Mouse (Mus musculus): ENCODE data around the gene Spg7.

Gene Spg7

DNA sequence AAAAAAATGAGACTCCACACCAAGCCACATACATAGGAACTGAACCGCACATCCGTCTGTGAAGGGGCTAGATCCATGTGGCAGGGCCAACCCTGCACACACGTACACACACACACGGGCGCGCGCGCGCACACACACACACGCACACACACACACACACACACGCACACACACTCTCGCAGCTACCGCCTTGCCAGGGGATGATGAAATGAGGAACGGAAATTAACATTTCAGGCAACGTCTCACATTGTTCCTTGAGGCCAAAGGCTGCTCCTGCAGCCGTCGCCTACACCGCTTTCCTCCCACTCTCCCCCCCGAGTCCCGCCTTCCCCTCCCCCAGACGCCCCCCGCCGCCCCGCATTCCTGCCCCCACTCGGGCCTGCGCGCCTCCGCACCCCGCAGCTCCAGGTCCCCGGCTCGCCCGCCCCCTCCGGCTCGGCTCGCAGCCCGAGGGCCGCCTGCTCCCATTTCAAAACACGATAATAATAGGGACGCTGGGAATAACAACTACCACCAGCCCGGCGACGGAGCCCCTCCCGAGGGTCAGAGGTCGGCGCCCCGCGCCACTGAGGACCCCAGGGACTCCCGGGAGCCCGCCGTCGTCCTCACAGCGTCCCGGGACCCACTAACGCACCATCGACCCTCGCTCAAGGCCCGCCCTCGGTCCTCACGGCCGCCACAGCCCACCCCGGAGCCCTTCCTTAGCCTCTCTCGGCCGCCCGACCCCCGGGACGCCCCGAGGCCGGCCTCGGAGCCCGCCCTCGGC, 21.6 kb upstream of the Spg7 start:
- in situ Hi-C loops (cut with MboI): loop anchor here (25.0 kb wide), 1 partner anchor 129 kb away; no protein-coding TSS in a partner anchor

DNA sequence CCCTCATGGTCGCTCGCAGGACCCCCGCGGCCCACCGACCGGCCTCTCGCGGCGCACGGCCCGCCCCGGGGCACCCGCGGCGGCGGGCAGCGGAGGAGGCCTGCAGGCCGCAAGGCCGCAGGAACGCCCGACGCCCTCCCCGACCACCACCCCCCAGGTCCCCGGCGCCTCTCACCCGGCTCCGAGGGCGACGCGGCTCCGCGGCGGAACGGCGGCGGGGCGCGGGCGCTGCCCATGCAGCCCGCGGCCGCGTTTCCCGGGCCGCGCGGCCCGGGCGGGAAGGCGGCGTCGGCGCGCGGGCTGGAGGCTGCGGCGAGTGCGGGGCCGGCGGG, 21.0 kb upstream of the Spg7 start:
- in situ Hi-C loops (cut with MboI): loop anchor here (25.0 kb wide), 1 partner anchor 129 kb away; no protein-coding TSS in a partner anchor

DNA sequence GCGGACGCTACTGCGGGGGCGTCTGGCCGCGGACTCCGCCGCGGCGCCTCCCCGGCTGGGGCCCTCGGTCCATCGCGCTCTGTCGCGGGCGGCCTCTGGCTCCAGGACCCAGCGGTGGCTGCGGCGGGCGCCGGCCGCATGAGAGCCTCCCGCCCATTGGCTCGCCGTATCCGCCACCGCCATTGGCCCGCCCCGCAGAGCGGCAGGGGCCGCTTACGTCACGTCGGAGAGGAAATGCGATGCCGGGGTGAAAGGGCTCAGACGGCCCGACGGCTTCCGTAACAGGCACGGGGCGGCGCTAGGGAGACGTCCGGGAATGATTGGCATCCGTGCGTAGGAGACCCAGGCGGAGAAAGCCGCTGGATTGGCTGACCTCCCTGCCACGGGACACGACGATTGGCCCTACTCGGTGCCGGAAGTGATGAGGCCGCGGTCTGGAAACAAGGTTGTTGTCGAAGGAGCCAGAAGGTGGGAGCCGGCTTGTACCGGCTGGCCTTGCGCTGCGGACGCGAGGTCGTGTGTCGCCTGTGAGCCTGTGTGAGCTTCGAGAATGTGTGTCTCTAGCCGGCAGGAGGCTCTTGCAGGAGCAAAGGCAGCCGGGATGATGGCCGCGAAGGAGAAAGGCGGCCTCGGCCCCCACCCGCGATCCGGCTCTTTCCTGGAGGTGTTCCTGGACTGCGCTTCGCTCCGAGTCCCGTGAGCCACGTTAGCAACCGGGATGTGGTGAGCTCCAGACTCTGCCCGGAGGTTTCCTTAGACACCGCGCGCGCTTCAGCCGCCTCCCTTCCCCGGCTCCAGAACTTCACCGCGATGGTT, 20.4 kb upstream of the Spg7 start, which contains the start of gene Ankrd11:
Gene Ankrd11, minus strand, starts transcription at position 120 of the 816 bp plus-strand sequence.
- in situ Hi-C loops (cut with MboI): loop anchor here (25.0 kb wide), 1 partner anchor 130 kb away; no protein-coding TSS in a partner anchor

DNA sequence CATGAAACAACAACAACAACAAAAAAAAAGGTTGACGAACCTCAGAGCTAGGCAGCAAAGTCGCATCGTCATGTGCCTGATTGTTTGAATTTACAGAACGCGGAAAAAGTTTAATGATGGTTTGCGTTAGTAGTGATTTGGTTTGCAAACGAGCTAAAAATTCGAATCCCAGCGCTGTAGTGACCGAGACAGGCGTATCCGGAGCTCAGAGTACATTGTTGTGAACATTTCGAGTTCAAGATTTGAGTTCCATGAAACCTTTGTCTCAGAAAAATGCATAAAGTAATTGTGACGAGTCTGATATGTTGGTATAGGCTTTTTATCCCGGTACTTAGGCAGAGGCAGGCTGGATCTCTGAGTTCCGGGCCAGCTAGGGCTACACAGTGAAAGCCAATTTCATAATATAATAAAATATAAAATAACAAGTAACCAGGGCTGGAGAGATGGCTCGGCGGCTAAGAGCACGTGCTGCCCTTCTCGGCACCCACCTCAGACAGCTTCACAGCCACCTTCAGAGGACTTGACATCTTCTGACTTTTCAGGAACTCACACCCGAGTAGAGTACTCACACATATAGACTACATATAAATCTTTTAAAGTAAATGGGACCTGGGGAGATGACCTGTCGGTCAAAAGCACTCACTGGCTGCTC, 19.6 kb upstream of the Spg7 start:
- in situ Hi-C loops (cut with MboI): loop anchor here (25.0 kb wide), 1 partner anchor 131 kb away; no protein-coding TSS in a partner anchor

DNA sequence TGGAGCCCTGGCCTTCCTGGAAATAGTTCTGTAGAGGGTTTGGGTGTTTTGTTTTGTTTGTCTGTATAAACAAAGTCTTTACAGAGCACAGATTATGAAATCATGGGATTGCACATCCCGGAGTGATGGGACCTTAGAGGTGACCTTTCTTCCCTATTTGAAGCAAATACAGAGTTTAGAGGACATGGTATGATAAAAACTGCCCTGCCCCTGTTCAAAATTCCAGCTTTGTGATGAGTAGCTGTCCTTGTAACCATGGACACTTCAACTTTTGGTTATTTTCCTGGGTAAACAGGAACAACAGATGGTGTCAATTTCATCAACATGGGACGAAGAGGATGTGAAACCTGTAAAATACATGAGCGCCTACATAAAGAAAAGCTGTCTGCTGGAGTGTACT, 18.8 kb upstream of the Spg7 start:
- in situ Hi-C loops (cut with MboI): loop anchor here (25.0 kb wide), 1 partner anchor 132 kb away; no protein-coding TSS in a partner anchor

DNA sequence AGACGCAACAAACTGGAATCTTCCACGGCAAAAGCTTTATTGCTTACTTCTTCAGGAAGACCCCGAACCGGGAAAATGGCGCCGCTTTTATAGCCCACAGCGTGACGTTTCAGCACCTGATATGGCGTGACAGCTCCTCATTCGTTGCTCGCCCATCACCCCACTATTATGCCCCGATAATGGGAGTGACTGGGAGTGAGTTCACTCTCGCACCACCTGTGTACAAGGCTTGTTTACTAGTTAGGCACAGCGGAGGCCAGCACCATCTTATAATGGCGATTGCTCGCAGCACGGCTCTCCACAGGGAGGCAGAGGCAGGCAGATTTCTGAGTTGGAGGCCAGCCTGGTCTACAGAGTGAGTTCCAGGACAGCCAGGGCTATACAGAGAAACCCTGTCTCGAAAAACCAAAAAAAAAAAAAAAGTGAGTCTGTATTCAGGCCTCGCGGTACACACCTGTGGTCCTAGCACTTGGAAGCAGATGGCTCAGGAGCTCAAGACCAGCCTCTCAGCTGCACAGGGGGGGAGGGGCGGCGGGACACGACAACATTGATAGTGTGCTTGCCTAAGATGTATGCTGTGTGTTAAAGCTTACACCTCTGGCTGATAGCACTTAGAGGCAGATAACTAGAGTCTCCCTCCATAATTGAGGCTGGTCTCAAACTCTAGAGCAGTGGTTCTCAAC, 17.9 kb upstream of the Spg7 start:
- in situ Hi-C loops (cut with MboI): loop anchor here (25.0 kb wide), 1 partner anchor 133 kb away; no protein-coding TSS in a partner anchor

DNA sequence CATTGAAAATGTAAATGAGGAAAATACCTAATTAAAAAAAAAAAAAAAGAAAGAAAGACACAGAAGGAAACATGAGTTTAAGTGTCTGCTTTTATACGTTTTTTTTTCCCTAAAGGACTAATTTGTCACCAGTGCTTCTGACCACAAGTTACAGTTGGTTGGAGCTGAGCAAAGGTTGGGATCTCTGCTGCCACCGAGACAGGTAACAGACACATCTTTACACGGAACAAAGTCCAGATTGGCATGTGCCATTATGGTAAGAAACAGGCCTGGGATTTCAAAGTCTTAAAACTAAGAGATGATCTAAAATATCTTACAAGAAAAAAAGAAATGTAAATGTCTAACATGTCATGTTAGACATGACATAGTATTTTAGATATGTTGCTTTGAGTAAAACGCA, 16.0 kb upstream of the Spg7 start:
- in situ Hi-C loops (cut with MboI): loop anchor here (25.0 kb wide), 1 partner anchor 134 kb away; no protein-coding TSS in a partner anchor

DNA sequence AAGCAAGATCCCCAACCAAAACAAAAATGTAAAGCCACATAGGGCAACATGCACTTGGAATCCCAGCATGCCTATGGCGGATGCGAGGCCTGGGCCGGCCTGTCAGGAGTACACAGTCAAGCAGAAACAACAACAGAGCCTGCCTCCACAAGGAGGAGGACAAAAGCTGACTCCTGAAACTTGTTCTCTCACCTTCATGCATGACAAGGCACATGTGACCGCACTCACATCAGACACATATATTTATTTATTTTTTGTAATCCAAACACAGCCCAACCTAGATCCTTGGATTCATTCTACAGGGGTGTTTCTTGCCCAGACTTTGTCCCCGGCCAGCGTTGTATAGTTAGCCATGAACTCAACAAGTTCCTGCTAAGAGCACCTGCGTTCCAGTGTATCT, 14.9 kb upstream of the Spg7 start:
- in situ Hi-C loops (cut with MboI): loop anchor here (25.0 kb wide), 1 partner anchor 136 kb away; no protein-coding TSS in a partner anchor

DNA sequence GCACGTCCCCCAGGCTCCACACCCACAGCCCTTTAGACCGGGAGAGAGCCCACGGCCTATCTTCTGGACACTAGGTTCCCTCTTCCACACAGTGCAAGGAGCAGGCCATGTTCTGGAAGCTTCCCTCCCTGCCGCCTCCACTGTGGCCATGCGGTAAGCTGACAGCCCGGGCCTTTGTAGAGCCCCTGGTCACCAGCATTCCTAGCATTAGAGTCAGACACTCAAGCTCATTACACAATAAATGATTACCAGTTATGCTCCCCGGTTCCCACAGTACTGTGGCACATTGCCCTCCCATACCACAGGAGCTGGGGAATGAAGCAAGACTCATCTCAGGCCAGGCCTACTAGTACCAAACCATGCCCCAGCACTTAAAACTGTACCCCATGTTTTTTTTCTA, 14.3 kb upstream of the Spg7 start:
- in situ Hi-C loops (cut with MboI): loop anchor here (25.0 kb wide), 1 partner anchor 136 kb away; no protein-coding TSS in a partner anchor

DNA sequence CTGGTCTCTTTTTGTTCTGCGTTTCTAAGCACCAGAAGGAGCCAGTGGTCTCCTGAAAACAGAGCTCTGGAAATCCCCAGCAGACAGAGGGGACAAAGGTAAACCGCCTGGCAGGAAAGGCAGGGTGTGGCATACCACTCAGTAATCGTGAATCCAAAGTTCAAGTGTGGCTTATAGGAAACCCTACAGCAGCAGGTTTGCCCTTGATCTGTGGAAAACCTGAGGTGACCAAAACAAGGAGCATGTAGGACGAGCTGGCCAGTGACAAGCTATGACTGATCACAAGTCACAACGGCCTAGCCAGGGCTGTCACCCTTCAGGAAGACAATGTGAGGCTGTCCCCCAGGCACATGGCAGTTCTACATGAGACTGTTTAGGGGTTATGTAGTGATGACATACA, 11.3 kb upstream of the Spg7 start:
- in situ Hi-C loops (cut with MboI): no loop called here

DNA sequence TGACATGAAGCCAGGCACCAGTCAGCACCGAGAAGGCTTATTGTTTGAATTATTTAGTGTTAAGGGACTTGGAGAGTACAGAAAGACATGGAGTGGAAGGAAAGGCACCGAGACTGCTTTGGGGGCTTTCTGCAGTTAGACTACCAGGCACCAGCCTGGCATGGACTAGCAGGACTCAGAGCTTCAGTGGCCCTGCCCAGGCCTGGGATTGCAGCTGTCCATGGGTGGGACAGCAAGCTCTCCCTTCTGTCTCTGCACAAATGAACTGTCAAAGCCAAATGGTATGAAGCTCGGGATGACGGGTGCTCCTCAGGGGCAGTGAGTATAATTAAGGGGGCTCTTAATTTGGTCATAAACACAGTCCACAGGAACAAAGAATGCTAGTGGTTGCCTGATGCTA, 1.3 kb downstream of the Spg7 start:
- in situ Hi-C loops (cut with MboI): no loop called here

DNA sequence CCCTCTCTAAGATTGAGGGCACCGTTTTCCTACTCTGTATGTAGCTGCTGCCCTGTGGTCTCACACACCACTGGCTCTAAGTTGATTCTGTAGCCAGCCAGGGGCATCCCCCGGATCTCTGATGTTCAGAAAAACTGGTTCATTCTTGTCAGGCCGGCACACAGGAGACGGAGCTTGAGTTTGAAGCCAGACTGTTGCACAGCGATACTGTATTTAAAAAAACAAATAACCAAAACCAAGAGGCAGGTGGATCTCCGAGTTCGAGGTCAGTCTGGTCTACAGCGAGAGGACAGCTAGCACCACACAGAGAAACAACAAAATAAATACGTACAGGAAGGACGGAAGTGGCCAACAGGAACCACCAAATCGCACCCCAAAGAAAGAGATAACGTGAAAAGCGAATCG, 2.1 kb downstream of the Spg7 start:
- in situ Hi-C loops (cut with MboI): no loop called here

DNA sequence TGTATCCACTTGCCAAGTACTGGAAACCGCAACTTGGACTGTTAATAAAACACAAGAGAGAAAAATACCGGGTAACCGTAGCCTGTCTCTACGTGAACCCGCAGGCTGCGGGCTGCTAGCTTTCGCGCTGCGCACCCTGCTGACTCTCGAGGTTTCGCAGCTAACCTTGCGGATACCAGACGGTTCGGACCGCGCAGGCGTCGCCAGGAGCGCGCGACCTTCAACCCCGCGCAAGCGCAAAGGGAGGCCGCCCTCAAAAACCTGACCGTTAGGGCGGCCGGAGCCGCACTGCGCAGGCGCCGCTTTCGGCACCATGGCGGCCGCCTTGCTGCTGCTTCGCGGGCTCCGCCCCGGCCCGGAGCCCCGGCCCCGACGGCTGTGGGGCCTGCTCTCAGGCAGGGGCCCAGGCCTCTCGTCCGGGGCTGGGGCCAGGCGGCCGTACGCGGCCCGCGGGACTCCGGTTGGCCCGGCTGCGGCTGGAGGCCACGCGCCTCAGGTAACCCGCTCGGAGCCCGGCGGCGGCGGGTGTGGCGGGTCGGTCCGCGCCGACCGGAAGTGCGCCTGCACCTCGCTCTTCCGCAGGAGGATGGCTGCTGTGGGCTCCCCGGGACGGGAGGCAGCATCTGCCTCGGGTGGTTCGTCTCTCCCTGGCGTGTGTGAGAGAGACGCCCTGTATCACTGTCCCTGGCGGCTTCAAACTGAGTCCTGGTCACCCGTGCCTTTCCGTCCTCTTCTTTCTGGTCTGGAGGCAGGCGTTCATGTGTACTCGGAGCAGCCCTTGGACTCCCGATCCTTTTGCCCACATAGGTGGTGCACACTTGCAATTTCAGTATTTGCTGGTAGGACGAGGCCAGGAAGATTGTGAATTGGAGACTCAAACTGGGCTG, 2.7 kb downstream of the Spg7 start:
- in situ Hi-C loops (cut with MboI): no loop called here

DNA sequence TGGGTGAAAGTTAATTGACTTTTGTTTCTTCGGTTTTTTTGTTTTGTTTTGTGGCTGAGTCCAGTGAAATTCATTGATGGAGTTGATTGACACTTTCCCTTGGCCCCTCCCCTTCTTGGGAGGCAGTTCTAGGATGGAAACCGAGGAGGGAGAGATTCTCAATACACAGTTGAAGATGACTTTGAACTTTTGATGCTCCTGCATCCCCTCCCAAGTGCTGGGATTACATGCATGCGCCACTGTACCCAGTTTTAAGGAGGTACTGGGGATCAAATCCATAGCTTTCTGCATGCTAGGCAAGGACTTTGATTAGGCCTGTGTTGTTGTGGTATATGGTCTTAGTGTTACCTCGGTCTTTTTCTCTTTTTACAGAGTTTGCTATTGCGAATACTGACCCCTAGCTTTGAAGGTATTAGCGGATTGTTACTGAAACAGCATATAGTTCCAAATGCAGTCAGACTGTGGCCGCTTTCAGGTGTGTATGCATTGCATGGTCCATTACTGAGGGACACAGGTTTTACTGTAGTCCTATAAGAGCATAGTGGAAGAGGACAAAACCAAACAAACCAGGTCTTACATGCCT, 3.5 kb downstream of the Spg7 start:
- in situ Hi-C loops (cut with MboI): no loop called here

DNA sequence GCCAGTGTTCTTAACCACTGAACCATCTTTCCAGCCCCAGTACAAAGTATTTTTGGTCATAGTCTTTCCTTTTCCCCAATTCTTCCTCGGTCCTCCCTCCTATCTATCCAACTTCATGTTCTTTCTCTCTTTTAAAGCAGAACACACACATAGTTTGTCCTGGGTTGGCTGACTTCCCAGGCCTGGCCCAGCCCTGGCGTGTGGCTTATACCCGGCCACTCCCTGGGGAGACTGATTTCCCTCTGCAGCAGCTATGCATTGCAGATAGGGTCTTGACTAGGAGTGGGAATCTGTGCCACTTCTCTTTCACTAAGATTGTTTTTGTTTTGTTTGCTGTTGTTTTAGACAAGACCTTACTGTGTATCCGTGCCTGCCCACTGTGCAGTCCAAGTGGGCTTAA, 8.4 kb downstream of the Spg7 start:
- in situ Hi-C loops (cut with MboI): no loop called here

DNA sequence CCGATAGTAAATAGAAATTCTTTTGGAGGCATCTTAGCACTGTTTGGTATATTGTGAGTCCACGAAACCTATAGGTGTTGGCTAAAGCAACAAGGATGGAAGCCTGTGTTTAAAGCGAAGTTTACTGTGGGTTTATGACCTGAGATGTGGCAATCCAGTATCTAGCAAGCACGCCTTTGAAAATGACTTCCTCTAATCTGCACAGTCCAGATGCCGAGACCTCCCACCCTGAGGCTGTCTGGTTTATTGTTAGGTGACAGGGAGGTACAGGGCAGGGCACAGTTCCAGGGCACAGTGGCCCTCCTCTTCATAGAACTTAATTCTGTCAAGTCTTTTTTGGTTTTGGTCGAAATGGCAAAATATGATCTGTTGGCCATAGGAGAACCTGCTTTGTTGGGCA, 14.5 kb downstream of the Spg7 start:
- in situ Hi-C loops (cut with MboI): no loop called here

DNA sequence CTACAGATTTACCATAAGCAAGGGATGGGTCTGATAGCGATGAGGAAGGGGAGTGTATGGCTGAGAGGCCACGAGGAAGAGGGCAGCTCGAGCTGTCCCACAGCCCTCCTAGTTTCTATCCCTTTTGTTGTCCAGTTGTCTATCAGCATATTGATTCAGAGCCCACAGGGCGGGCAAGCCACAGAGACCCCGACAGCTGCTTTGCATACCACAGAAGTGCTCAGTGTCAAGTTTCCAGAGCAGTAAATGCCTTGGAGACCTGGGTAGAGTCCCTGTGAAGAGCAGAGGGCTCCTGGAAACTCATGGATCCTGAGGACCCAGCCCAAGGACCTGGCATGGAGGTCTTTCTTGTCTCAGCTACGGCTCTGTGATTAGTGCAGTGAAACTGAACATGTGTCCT, 20.3 kb downstream of the Spg7 start:
- in situ Hi-C loops (cut with MboI): no loop called here

DNA sequence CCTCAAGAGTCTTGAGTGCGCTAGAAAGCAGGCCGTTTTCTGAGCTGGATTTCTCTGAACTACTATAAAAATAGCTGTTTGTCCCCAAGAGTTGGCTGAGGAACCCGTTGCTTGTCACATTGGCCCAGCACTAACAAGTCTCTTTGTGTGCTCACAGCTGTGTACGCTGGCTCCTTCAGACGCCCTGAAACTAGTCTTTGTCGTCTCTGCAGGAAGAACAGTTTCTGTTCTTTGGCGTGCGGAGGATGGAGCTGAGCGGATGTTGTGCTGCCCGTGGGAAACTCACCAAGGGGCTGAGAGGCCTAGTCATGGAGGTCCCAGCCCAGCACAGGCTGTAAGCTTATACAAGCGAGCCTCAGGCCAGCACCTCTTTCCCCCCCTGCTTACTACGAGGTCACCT, 20.9 kb downstream of the Spg7 start:
- in situ Hi-C loops (cut with MboI): no loop called here

DNA sequence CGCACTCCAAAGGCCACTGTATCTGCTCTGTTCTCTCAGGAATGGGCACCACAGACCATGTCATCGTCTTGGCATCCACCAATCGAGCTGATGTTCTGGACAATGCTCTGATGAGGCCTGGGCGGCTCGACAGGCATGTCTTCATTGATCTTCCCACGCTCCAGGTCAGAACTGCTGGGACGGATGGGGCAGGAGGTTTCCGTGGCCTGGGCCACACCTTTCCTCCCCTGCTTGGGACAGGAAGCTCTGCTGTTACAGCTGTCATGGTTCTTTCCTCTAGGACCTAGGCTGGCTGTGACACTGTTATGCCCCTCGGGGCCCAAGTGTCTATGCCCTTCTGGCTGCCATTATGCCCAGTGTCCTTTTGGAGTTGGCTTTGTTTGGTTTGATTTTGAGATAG, 24.5 kb downstream of the Spg7 start:
- in situ Hi-C loops (cut with MboI): no loop called here

DNA sequence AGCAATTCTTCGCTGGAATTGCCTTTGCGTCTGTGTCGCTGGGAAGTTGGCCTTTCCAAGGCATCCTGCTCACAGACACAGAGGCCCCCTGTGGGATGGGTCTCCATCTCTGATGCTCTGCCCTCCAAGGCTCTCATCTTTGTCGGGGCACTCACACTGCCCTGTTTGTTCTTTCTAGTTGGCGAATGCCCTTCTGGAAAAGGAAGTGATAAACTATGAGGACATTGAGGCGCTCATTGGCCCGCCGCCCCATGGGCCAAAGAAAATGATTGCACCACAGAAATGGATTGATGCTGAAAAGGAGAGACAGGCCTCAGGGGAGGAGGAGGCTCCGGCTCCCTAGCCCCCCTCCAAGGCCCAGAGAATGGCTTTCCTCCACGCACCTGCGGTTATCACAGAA, 34.5 kb downstream of the Spg7 start:
- in situ Hi-C loops (cut with MboI): no loop called here
